Mouse (Mus musculus) adrenal gland, adult 18-20 months (tissue): Measurements from ENCODE around the gene Mdh2. TPM values are rescaled to one million over a fixed set of nuclear protein-coding genes. Genes with fewer than 3 reads are reported as not detected.

Source experiments
- DNase-seq, 2 experiments: peaks; one replicate each; pipeline ENCODE4 v3.0.0; 2021 to 2022; ENCODE audit warnings: low spot score in 2 of 2
- long read RNA-seq, 2 experiments: library from polyadenylated mRNA; stranded (forward); transcript quantifications; one replicate each; pipeline ENCODE4 v2.0.0; 2021
- total RNA-seq, 2 experiments: library from RNA; stranded (reverse); gene quantifications; 1 replicate in 1 of 2; 2 replicates in 1 of 2; pipeline ENCODE4 v1.2.3; 2021

The Mdh2 gene
- 100 to 1,000 TPM; 474 to 759 TPM for total RNA-seq
- long read RNA-seq, experiment 1, transcript Mdh2-201 (9 exons, 1,456 nt): major isoform, 485 of 506 reads
- long read RNA-seq, experiment 1, partial matches to known transcripts: 17 of 506 reads
- long read RNA-seq, experiment 1, other reads (novel, unspliced or antisense): 4 of 506 reads
- long read RNA-seq, experiment 2, transcript Mdh2-201 (9 exons, 1,456 nt): major isoform, 475 of 601 reads
- long read RNA-seq, experiment 2, partial matches to known transcripts: 121 of 601 reads
- long read RNA-seq, experiment 2, other reads (novel, unspliced or antisense): 5 of 601 reads

DNA sequence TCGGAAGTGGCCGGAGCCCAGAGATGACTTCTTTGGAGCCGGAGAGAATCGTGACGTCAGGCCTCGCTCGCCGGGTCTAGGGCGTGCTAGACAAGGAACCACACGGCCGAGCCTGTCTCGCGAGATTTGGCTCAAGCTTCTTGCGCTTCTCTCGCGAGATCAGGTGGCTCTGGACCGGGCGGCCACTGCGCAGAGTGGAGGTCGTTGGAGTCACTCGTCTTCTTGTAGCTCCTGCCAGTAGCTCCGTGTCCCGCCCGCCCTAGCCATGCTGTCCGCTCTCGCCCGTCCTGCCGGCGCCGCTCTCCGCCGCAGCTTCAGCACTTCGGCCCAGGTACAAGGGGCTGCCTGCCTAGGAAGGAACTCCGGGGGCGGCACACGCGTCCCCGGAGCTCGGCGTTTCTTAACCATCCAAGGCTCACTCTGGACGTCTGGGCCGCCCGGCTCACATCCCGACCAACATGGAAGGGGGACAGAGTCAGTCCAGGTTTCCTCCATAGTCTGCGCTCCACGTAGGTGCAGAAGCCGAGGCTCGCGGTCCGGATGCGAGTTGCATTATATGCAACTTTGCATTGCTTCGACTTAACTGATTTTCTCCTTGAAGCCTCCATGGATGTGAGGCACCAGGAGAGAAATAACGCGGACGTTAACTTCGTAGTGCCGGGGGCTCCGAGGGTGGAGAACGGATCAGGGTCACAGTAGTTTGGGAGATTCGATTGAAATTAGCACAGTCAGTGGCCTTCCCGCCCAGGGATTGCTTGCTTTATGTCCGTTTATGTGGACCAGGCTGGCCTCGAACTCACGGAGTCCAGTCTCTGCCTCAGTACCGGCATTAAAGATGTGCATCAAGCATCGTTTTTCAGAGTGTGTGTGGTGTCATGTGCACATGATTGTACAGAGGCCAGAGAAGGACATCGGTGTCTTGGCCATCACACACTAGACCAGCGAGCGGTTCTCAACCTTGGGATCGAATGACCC is at the start of gene Mdh2:
Gene Mdh2 (plus strand): TSS at position 10 of the 975 bp plus-strand sequence.
- DNase-seq: peak; percentile 97

DNA sequence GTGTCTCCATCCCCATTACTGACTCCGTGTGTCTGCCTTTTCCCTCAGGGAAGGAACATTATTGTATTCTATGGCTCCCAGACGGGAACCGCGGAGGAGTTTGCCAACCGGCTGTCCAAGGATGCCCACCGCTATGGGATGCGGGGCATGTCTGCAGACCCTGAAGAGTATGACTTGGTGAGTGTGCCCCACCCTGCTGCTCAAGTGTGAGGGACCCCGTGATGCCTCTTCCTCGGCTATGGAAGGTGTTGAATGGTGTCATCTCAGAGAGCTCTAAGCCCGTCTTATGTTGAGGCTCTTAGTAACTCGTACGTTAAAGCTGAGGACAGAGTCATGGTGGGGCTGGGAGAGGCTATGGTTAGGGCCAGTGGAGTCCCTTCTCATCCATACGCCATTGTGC is 48.9 kb upstream of the Mdh2 start:
- no peak for DNase-seq

DNA sequence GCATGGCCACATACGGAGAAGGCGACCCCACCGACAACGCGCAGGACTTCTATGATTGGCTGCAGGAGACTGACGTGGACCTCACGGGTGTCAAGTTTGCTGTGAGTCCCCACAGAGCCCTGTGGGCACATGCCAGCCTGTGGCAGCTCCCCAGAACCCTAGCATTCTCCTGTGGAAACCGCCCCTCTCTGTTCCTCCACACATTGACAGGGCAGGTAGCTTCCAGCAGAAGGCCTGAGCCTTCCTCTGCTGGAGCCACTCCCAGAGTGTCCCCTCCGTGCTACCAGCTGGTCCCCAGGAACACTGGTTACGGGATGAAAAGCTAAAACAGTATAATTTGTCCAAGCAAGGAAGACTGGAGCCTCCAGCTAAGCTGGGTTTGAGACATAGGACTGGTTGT is 48.0 kb upstream of the Mdh2 start:
- DNase-seq: no peak

DNA sequence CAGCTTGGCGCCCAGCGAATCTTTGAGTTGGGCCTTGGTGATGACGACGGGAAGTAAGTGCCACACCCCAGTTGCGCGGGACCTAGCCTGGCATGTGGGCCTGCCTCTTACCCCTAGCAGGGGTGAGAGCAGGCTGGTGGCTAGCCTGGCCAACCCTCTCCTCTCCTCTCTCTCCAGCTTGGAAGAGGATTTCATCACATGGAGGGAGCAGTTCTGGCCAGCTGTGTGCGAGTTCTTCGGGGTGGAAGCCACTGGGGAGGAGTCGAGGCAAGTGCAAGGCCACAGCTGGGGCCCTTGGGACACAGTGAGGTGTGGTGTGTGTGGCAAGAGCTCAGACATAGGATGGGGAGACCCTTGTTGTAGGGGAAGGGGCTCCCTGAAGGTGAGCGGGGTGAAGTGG is 47.4 kb upstream of the Mdh2 start:
- DNase-seq: no peak

DNA sequence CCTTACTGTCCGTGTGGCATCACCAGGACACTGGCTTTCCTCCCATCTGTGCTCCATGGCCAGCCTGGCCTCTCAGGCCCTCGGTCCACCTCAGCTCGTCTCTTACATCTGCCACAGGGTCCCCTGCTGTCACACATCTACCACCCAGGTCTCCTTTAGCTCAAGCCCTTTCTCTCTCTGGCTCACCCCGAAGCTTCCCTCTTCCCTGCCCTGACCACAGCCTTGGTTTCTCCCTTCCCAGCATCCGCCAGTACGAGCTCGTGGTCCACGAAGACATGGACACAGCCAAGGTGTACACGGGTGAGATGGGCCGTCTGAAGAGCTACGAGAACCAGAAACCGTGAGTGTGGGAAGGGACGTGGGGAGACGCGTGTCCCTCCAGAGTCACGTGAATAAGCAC is 47.0 kb upstream of the Mdh2 start:
- no peak for DNase-seq

DNA sequence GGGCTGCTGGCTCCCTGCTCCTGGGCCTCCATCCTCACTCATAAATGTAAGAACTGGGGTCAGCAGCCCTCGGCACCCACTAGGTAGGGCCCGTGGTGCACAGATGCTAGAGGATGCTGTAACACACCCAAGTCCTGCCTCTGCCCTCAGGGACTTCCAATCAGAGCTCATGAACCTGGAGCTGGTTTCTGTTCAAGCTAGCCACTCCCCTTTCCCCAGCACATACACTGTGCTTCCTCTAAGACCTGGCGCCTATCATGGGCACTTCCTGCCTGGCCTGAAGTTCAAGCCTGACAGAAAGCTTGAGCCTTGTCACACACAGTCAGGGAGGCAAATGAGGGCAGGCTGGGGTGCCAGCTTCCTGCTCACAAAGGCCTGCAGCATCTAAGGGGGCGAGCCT is 45.2 kb upstream of the Mdh2 start:
- DNase-seq: no peak

DNA sequence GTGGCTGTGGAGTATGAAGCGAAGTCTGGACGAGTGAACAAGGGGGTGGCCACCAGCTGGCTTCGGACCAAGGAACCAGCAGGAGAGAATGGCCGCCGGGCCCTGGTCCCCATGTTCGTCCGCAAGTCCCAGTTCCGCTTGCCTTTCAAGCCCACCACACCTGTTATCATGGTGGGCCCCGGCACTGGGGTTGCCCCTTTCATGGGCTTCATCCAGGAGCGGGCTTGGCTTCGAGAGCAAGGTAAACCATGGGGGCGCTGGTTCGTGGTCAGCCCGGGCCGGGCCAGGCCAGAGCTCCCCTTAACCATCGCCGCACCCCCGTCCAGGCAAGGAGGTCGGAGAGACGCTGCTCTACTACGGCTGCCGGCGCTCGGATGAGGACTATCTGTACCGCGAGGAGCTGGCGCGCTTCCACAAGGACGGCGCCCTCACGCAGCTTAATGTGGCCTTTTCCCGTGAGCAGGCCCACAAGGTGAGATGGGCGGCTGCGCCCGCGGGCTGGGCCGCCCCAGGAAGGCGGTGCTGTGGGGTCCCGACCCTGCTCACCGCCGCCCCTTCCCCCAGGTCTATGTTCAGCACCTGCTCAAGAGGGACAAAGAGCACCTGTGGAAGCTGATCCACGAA is 44.1 kb upstream of the Mdh2 start:
- peak in 1 of 2 experiments; percentile 30 for DNase-seq

DNA sequence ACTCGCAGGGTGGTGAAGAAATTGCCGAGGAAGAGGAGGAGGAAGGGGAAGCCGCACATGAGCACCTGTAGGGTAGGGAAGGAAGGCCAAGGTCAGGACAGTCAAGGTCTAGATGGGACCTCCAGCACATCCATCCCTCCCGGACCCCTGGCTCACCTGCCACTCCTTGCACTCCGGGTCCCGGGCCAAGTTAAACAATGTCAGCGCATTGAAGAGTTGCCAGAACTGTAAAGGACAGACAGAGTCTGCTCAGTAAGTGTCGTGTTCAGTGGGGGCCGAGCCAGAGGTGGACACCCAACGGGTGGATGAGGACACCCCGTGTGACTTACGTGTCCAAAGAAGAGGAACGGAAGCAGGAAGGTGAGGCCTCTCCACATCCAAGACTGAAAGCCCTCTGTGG is 42.5 kb upstream of the Mdh2 start:
- DNase-seq: no peak

DNA sequence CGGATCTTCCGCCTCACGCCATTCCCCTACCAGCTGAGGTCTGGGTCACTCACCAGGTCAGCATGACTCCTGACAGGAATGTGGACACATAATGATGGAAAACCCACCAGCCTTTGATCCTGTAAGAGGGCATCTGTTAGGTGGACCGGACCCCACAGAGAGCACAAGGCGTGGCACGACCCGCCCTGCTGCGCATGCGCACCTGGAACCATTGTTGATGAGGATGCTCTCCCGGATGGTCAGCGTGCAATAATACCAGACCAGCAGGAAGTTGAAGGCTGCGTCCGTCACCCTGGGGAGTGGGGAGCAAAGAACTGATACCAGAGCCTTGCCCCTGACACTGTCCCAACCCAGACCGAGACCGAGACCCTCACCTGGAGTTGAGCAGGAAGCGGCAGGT is 41.7 kb upstream of the Mdh2 start:
- no peak for DNase-seq

DNA sequence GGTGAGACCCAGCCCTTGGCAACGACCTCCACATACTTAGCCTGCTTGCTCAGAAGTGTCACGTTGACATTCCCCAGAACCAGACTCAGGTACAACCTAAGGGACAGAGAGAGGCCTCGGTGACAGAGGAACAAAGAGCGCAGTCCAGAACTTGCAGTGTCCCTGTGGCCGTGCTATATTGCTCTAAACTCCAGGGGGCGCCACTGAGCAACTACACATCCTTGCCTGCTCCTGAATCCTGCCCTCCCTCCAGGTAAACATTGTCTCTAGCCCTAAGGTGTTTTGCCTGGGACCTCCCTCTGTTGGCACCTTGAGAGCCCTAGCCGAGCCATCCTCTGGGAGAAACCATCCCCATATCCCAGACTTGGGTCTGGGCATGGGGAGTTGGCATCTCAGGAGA is 41.1 kb upstream of the Mdh2 start:
- DNase-seq: peak in 1 of 2 experiments; percentile 25

DNA sequence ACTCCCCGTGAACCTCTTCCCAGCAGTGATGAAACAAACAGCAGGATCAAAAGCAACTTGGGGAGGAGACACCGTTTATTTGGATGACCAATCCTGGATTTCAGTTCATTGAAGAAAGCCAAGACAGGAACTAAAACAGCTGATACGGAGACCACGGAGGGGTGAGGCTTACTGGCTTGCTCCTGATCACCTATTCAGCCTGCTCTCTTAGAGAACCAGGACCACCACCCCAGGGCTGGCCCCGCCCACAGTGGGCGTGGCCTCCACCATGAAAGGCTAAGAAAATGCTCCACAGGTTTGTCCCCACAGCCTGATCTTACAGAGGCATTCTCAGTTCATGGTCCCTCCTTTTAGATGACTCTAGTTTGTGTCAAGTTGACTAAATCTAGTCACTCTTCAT is 40.0 kb upstream of the Mdh2 start:
- DNase-seq: no peak

DNA sequence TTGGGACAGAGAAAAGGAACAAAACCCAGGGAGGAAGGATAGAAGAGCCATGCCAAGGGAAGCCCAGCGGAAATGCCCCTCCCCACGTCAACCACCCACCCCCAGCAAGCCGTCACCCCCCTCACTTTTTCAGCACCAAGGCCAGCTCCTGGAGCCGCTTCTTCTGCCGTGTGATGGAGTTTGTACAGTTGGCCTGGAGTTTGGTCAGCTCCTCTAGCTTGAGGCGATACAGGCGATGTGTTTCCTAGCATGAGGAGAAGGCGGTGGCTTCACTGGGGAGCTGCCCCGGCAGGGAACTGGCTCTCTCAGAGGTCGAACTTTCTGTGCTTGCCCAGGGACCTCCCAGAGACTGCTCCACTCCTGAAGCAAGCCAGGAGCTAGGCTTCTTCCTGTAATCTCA is 36.1 kb upstream of the Mdh2 start:
- no peak for DNase-seq

DNA sequence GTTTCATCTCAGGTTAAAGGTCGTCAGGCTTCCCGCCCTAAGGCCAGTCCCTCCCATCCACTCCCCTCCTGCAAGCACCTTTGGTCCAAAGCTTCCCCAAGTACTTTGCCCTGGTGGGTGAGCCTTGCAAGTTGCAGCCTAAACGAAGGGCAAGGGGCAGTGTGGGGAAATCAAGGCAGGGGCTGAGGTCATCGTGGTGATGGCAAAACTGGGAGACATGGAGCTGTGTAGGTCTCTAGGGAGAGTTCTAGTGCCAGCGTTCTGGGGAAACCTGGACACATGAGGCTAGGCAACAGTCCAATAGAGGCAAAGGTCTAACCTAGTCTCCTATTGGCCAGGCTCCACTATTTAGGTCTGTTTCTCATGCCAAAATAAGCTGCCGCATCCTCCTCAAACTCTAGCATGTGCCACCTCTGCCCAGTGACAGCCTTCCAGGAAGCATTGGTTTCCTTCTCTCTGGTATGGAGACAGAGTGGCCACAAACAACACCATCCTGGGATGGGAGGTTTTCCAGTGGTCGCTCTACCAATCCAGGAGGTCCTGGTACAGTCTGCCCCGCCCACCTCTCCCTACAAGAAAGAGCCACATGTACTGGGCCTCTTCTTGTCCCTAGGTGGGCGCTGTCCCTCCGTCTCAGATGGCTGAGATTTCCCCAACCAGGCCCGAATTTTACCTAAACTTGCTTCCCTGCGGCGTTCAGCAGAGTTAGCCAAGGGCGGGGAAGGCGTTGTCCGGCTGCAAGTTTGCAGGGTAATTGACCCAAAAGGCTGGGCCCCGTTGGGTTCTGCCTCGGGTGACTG is 35.1 kb upstream of the Mdh2 start:
- no peak for DNase-seq

DNA sequence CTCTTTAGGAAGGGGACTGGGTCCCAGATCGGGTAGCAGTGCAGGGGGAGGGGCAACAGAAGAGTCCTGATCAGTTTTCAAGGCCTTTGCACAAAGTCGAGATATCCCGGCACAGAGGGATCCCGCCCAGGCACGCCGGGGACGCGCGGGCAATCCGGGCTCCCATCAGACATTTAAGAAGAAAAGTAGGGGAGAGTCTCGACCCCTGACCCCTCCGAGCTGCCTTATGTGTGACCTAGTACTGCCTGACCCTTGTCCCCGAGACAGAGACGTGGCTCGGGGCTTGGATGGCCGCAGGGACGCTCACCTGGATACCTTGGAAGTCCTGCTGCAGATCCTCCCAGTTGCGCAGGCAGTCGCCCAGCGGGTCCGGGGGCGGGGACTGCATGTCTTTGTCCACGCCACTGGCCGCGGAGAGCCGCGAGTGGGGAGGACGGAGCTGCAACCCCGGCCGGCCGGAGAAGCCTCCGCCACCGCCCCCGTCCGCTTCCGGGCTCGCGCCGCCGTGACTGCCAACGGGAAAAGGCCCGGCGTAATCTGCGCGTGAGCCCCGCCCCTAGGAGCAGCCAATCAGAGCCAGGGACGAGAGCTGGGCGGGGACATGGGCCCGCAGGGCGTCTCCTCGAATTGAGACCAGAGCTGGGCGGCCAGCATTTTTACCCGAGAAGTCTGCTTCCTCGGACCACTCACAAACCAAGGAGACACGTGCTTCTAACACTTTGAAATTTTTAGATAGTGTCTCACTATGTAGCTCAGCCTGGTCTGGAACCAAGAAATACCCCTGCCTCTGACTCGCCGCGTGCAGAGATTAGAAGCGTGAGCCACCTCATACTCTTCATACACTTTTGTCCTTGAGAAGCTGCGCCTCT is 34.3 kb upstream of the Mdh2 start, which contains the start of gene Tmem120a:
Gene Tmem120a (minus strand): TSS at position 708 of the 869 bp plus-strand sequence.
- peak; percentile 95 for DNase-seq

DNA sequence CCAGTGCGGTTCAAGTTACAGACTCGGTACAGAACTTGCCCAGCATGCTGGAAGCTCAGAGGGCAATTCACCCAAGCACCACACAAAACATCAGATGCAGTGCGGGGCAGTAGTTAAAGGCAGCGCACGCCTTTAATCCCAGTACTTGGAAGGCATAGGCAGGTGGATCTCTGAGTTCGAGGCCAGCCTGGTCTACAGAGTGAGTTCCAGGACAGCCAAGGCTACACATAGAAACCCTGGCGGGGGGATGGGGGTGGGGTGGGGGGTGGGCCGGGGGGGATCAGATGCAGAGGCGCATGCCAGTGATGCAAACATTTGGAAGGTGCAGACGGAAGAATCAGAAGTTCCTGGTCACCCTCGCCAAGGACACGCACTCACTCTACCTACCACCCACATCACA is 33.5 kb upstream of the Mdh2 start:
- no peak for DNase-seq

DNA sequence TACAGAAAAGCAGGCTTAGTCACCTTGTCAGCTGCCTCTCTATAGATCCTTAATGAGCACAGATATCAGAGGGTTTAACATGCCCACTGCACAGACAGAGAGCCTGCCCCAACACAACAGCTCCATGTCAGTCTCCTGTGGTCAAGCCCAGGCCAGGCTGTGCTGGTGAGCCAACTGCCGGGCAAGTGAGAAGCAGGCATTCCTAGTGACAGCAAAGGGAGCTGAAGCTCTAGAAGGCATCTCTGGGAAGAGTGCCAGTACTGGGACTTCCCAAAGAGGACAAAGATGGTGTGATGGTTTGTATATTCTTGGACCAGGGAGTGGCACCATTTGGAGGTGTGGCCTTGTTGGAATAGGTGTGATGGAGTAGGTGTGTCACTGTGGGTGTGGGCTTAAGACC is 27.2 kb upstream of the Mdh2 start:
- DNase-seq: no peak

DNA sequence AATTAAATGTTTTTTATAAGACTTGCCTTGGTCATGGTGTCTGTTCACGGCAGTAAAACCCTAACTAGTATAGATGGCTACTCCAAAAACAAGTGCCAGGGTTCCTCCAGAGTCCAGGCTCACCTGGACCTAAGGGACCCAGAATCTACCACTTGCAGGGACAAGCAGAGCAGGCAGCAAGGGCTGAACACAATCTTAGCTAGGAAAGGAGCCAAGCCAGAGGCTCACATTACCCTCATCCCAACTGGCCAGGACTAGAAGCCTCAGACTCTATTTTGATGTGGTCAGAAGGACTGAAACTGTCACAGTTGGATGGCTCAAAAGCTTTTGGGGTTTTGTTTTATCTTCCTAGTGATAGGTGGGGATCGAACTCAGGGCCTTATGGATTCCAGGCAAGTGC is 26.7 kb upstream of the Mdh2 start:
- no peak for DNase-seq

DNA sequence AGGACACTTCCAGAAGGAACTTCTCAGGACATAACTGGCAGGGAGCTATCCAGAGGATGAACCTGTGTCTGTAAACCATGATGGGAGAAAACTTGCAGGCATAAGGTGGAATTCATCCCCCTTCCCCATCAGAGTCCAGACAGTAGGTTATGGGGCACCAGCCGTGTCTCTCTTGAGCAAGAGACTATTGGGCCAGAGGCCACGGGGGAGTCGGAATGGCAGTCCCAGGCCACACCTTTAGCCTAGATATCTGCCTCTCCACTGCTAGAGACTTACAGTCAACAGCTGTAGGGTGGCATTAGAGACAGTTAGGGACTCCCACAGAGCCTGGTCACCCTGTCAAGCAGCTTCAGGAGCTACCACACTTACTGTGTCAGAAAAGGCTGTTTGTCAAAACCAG is 16.4 kb upstream of the Mdh2 start:
- DNase-seq: no peak

DNA sequence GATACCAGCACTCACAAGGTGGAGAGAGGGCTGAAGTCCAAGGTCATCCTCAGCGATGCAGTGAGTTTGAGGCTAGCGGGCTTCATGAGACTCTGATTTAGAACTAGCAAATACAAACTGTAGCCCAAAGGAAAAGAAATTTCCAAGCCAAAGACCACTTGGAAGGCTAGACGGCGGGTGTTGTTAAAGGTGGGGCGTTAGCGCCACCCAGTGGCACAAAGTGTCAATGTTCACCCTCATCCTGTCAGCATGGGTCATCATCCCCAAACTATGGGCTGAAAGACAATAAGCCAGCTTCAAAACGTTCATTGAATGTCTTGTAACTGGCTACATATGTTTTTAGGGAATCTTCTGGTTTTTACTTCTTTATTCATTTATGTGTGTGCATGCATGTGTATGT is 14.8 kb upstream of the Mdh2 start:
- peak; percentile 68 to 77 for DNase-seq

DNA sequence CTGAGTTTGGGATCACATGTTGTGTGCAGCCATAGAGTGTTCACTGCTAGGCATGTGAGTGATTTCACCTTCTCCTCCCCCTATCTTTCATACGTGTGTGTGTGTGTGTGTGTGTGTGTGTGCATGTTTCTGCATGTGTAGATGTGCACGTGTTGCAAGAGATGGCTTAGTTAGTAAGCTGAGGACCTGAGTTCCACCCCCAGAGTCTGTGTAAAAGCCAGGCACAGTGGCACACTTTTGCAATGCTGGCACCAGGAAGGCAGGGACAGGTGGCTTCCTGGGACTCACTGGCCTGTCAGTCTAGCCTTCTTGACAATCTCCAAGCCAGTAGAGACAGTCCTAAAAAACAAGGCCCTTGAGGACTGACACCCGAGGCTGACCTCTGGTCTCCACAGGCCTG is 13.3 kb upstream of the Mdh2 start:
- DNase-seq: no peak
